In the genomic region with DNA sequence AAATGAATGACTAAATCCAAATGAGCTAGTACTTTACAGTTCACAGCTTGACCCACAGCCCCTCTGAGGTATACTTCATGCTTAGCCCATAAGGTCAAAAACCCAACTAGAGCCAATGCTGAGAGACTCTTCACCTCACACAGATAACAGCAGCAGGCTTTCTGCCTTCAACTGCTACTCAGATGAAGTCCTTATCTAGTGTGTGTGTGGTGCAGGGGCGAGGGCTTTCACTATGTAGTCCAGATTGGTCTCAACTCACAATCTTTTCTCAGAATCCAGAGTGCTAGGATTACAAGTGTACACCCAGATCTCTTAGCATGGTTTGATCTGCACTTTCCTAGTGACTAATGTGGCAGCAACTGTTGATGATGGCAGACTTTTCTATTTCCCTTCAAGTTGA, we compare ENCODE assay signal across 15 mouse cellular contexts. TPM values are rescaled to one million over a fixed set of nuclear protein-coding genes. Genes with fewer than 3 reads are reported as not detected.
DNase-seq lines count a peak whose midpoint lies in the region; ATAC-seq and TF ChIP-seq lines count a peak whose summit lies in the region.
"Not testable (repeated sequence)": the region's sequence is repeated elsewhere in the genome, so short reads cannot be mapped to it uniquely, and the experiment has no call there.
"Had no signal": no experiment of that assay in that cellular context is flagged by ENCODE, and none has a peak within 500 bp of the region (broad histone marks: within the 10 kb centered on the region; RNA-seq: fewer than 3 reads in every experiment).

No protein-coding gene starts in this region.

- not testable (repeated sequence) for H3K9ac ChIP-seq in MEL (ENCODE audit: control insufficient read depth, low read depth, low read length, poor library complexity, severe bottlenecking); forebrain, embryonic 11.5 days (ENCODE audit: low read length)

- H3K4me2 ChIP-seq in forebrain, embryonic 11.5 days (ENCODE audit: low read depth, low read length, severe bottlenecking), result not testable (repeated sequence)

- TF ChIP-seq POLR2A in MEL (IDR thresholded peaks at IDR 0.05; ENCODE audit: control insufficient read depth in 1 of 2, insufficient read depth in 1 of 2, low read depth in 1 of 2, low read length in 2 of 2, poor library complexity in 1 of 2), result not testable (repeated sequence)

- not testable (repeated sequence) for H3K79me2 ChIP-seq in MEL (ENCODE audit: control insufficient read depth, insufficient read depth, low read length, poor library complexity)

- not testable (repeated sequence) for ATAC-seq in forebrain, embryonic 11.5 days (replicated peaks; ENCODE audit: low FRiP score)
- peak; percentile 57 for ATAC-seq in megakaryocyte progenitor cell, adult 5-6 weeks (replicated peaks; ENCODE audit: poor library complexity)
- peak; percentile 68 for ATAC-seq in megakaryocyte-erythroid progenitor cell, adult 5-6 weeks (replicated peaks; ENCODE audit: low FRiP score, low TSS enrichment, poor library complexity, severe bottlenecking)

- WGBS in forebrain, embryonic 11.5 days, result 47% methylated on average over 1 of the region's 1 CpGs

- not testable (repeated sequence) for H3K9me3 ChIP-seq in MEL (replicated peaks; ENCODE audit: insufficient read depth, low read length); forebrain, embryonic 11.5 days (ENCODE audit: control insufficient read depth, low read length)

- peak; percentile 29 for DNase-seq in MEL (ENCODE audit: low read depth, low spot score)
- DNase-seq in forebrain, embryonic 11.5 days (ENCODE audit: low spot score), result peak; percentile 6
- peak; percentile 30 for DNase-seq in heart, adult 11 months
- DNase-seq in testis, postnatal 10 days (ENCODE audit: low spot score), result peak; percentile 6

- not testable (repeated sequence) for H3K27ac ChIP-seq in MEL (ENCODE audit: control insufficient read depth, low read depth, low read length); forebrain, embryonic 11.5 days (ENCODE audit: low read depth, low read length)

- H3K27me3 ChIP-seq in MEL (ENCODE audit: control insufficient read depth in 1 of 2, insufficient read depth in 2 of 2, low read length in 2 of 2); forebrain, embryonic 11.5 days (ENCODE audit: control insufficient read depth, insufficient read depth, low read length): not testable (repeated sequence)

- not testable (repeated sequence) for H3K4me3 ChIP-seq in MEL (ENCODE audit: control insufficient read depth in 1 of 2, insufficient read depth in 1 of 2, low read depth in 2 of 2, low read length in 2 of 2); forebrain, embryonic 11.5 days (ENCODE audit: low read depth, low read length)

- H3K36me3 ChIP-seq in MEL (ENCODE audit: control insufficient read depth in 1 of 2, insufficient read depth in 2 of 2, low read length in 2 of 2); forebrain, embryonic 11.5 days (ENCODE audit: control insufficient read depth, insufficient read depth, low read length): not testable (repeated sequence)

- peak in 1 of 2 experiments; percentile 25; a peak in 1 of 4 replicates for TF ChIP-seq EP300 in MEL (IDR thresholded peaks at IDR 0.05; ENCODE audit: low read depth in 1 of 2, low read length in 2 of 2)

- not testable (repeated sequence) for TF ChIP-seq CTCF in MEL (IDR thresholded peaks at IDR 0.05 in 2 of 3, conservative IDR thresholded peaks at IDR 0.05 in 1 of 3; ENCODE audit: control insufficient read depth in 1 of 3, insufficient read depth in 1 of 3, low read depth in 2 of 3, low read length in 3 of 3, poor library complexity in 1 of 3, severe bottlenecking in 1 of 3)

- not testable (repeated sequence) for H3K4me1 ChIP-seq in MEL (ENCODE audit: control insufficient read depth in 1 of 2, insufficient read depth in 2 of 2, low read length in 2 of 2); forebrain, embryonic 11.5 days (replicated peaks; ENCODE audit: control insufficient read depth, insufficient read depth, low read length)

- not testable (repeated sequence) for TF ChIP-seq RAD21 in MEL (IDR thresholded peaks at IDR 0.05; ENCODE audit: low read depth, low read length)

TF ChIP-seq in MEL, 35 proteins besides CTCF, POLR2A, EP300 and RAD21:
- TF ChIP-seq GATA1 (IDR thresholded peaks at IDR 0.05; ENCODE audit: low read depth, low read length), result peak; percentile 62
- peak; percentile 53; the same call in 1 of the 2 replicates for TF ChIP-seq RCOR1 (IDR thresholded peaks at IDR 0.05; ENCODE audit: low read depth, low read length)

RNA-seq across cellular contexts. Expression of a gene that starts 9.7 kb away (rescaled TPM):
- 0.12 and 0.16 TPM in 2 replicates for total RNA-seq in MEL (2012; rRNA removed)
- under 1 TPM in 1 of 2 experiments, not detected in 1; 0.25 TPM for polyA plus RNA-seq in MEL (2012; ENCODE audit: insufficient read depth in 1 of 2, insufficient read length in 2 of 2, low read depth in 1 of 2, low replicate concordance in 2 of 2, missing spikeins in 1 of 2)
- polyA plus RNA-seq in forebrain, embryonic 11.5 days (2014; fragmentation: Nextera tagmentation; extraction: Ambion mirVana), result not detected in 2 replicates
- not detected in 2 replicates for total RNA-seq in megakaryocyte progenitor cell, adult 5-6 weeks (2015)
- not detected in 2 replicates for total RNA-seq in megakaryocyte progenitor cell, adult 5-6 weeks (2017)
- not detected in 2 replicates for total RNA-seq in megakaryocyte-erythroid progenitor cell, adult 5-6 weeks (2014; fragmentation: Nextera tagmentation)
- total RNA-seq in megakaryocyte-erythroid progenitor cell, adult 5-6 weeks (2017), result not detected in 2 replicates
- polyA plus RNA-seq: activated CD4-positive, CD25-positive, alpha-beta regulatory T cell, adult 4 months; adrenal gland, adult 2 months; CD4-positive, CD25-positive, alpha-beta regulatory T cell, adult 4 months; G1E had no signal

RNA-seq across cellular contexts. Expression of a gene that starts 36.6 kb away (rescaled TPM):
- total RNA-seq in MEL (2012; rRNA removed), result 135 and 143 TPM in 2 replicates
- 100 to 1,000 TPM in 1 of 2 experiments, not detected in 1; 337 TPM for polyA plus RNA-seq in MEL (2012; ENCODE audit: insufficient read depth in 1 of 2, insufficient read length in 2 of 2, low read depth in 1 of 2, low replicate concordance in 2 of 2, missing spikeins in 1 of 2)
- 34.3 and 35.5 TPM in 2 replicates for polyA plus RNA-seq in forebrain, embryonic 11.5 days (2014; fragmentation: Nextera tagmentation; extraction: Ambion mirVana)
- 38.4 and 40.7 TPM in 2 replicates for total RNA-seq in megakaryocyte progenitor cell, adult 5-6 weeks (2015)
- total RNA-seq in megakaryocyte progenitor cell, adult 5-6 weeks (2017), result 27.8 and 28.8 TPM in 2 replicates
- 78.8 and 91.1 TPM in 2 replicates for total RNA-seq in megakaryocyte-erythroid progenitor cell, adult 5-6 weeks (2014; fragmentation: Nextera tagmentation)
- total RNA-seq in megakaryocyte-erythroid progenitor cell, adult 5-6 weeks (2017), result 53.1 and 89.0 TPM in 2 replicates

RNA-seq across cellular contexts. Expression of a gene that starts 56.1 kb away (rescaled TPM):
- total RNA-seq in MEL (2012; rRNA removed), result not detected in 2 replicates
- polyA plus RNA-seq in MEL (2012; ENCODE audit: insufficient read depth in 1 of 2, insufficient read length in 2 of 2, low read depth in 1 of 2, low replicate concordance in 2 of 2, missing spikeins in 1 of 2), result under 1 TPM in 1 of 2 experiments, not detected in 1; 0.03 TPM
- not detected in 2 replicates for polyA plus RNA-seq in forebrain, embryonic 11.5 days (2014; fragmentation: Nextera tagmentation; extraction: Ambion mirVana)
- total RNA-seq in megakaryocyte progenitor cell, adult 5-6 weeks (2015), result not detected in 2 replicates
- total RNA-seq in megakaryocyte progenitor cell, adult 5-6 weeks (2017), result not detected in 2 replicates
- total RNA-seq in megakaryocyte-erythroid progenitor cell, adult 5-6 weeks (2014; fragmentation: Nextera tagmentation), result not detected in 2 replicates
- total RNA-seq in megakaryocyte-erythroid progenitor cell, adult 5-6 weeks (2017), result not detected in 2 replicates
- total RNA-seq: CH12.LX, ES-E14 had no signal
- polyA plus RNA-seq: activated CD4-positive, CD25-positive, alpha-beta regulatory T cell, adult 4 months; brain, embryonic 14.5 days; C2C12; CD4-positive, CD25-positive, alpha-beta regulatory T cell, adult 4 months; cerebellum, adult 2 months; G1E had no signal
